Mouse (Mus musculus) testis, adult 2 months (tissue): ENCODE measurements around the gene 2410004B18Rik. TPM values are rescaled to one million over a fixed set of nuclear protein-coding genes. Genes with fewer than 3 reads are reported as not detected.

Experiments used
- H3K27ac ChIP-seq: fragments of 200-500 bp; 2 replicates; pipeline ENCODE4 v1.5.1; 2012; ENCODE audit warnings: low read depth, low read length; ENCODE audit not compliant: control insufficient read depth, insufficient read depth
- H3K27me3 ChIP-seq: fragments of 200-500 bp; 2 replicates; pipeline ENCODE4 v1.6.1; 2012; ENCODE audit warnings: mild to moderate bottlenecking, low read length, moderate library complexity; ENCODE audit not compliant: control insufficient read depth, insufficient read depth
- H3K36me3 ChIP-seq: fragments of 200-500 bp; 2 replicates; pipeline ENCODE4 v1.6.1; 2012; ENCODE audit warnings: mild to moderate bottlenecking, low read length; ENCODE audit not compliant: control insufficient read depth, insufficient read depth
- H3K4me1 ChIP-seq: fragments of 200-500 bp; 2 replicates; pipeline ENCODE4 v1.6.1; 2012; ENCODE audit warnings: low read length; ENCODE audit not compliant: control insufficient read depth, insufficient read depth
- H3K4me3 ChIP-seq: fragments of 200-500 bp; 2 replicates; pipeline ENCODE4 v1.5.1; 2012; ENCODE audit warnings: low read depth, mild to moderate bottlenecking, low read length, moderate library complexity, mixed read lengths; ENCODE audit not compliant: control insufficient read depth
- CTCF ChIP-seq: fragments of 200-500 bp; IDR thresholded peaks from 2 replicates; pipeline ENCODE4 v1.5.1; 2012; ENCODE audit warnings: low read depth, mild to moderate bottlenecking, inconsistent platforms, low read length, moderate library complexity; ENCODE audit not compliant: control insufficient read depth, insufficient read depth, insufficient replicate concordance
- POLR2A ChIP-seq: fragments of 200-500 bp; IDR thresholded peaks from 2 replicates; pipeline ENCODE4 v1.6.1; 2012; ENCODE audit warnings: low read depth, mild to moderate bottlenecking, inconsistent platforms, low read length, moderate library complexity; ENCODE audit not compliant: control insufficient read depth
- polyA plus RNA-seq: library from polyadenylated mRNA; depleted of rRNA; stranded (reverse); fragments of >200 nt; gene quantifications from 2 replicates; pipeline ENCODE4 v1.2.3, GENCODE M21; 2012

The 2410004B18Rik gene
- polyA plus RNA-seq, 1 experiment: 13.0 TPM

- Histone ChIP-seq H3K4me3 (no peak overlapping the region), H3K27ac (no peak overlapping the region)
- TF ChIP-seq POLR2A (no peak), CTCF (no peak)
These were observed 8.8 kb downstream of the 2410004B18Rik start for GRCm38 (mm10) chr3:145946654-145947053.

GRCm38 (mm10) chr3:145947539-145948204 lies 9.9 kb downstream of the 2410004B18Rik start:
- Histone ChIP-seq H3K36me3 (no peaks in the 10 kb centered on the region), H3K4me3 (no peak overlapping the region), H3K4me1 (peaks cover 2% of the 10 kb centered on the region), H3K27me3 (no peaks in the 10 kb centered on the region), H3K27ac (no peak overlapping the region)
- TF ChIP-seq POLR2A (no peak), CTCF (no peak)

More at GRCm38 (mm10) chr3:145946654-145947053, 8.8 kb downstream of the 2410004B18Rik start:
- no peaks in the 10 kb centered on the region for H3K36me3 ChIP-seq
- H3K27me3 ChIP-seq: no peaks in the 10 kb centered on the region
- peaks cover 2% of the 10 kb centered on the region for H3K4me1 ChIP-seq

- no peaks in the 10 kb centered on the region for H3K27me3 ChIP-seq
- no peak overlapping the region for H3K27ac ChIP-seq
- H3K36me3 ChIP-seq: no peaks in the 10 kb centered on the region
- no peak overlapping the region for H3K4me3 ChIP-seq
- TF ChIP-seq CTCF (peak; percentile 22; the same call in 1 of the 2 replicates), POLR2A (no peak)
- H3K4me1 ChIP-seq: peaks cover 2% of the 10 kb centered on the region
These were observed 12.4 kb downstream of the 2410004B18Rik start for GRCm38 (mm10) chr3:145950034-145950814.

- no peak overlapping the region for H3K4me3 ChIP-seq
These were observed 13.0 kb downstream of the 2410004B18Rik start for GRCm38 (mm10) chr3:145950815-145951130.

GRCm38 (mm10) chr3:145951287-145952165 lies 13.7 kb downstream of the 2410004B18Rik start:
- no peaks in the 10 kb centered on the region for H3K36me3 ChIP-seq
- H3K4me1 ChIP-seq: peaks cover 2% of the 10 kb centered on the region
- TF ChIP-seq POLR2A (no peak), CTCF (no peak)
- no peak overlapping the region for H3K27ac ChIP-seq
- no peaks in the 10 kb centered on the region for H3K27me3 ChIP-seq
- no peak overlapping the region for H3K4me3 ChIP-seq

More at GRCm38 (mm10) chr3:145950815-145951130, 13.0 kb downstream of the 2410004B18Rik start:
- no peak overlapping the region for H3K27ac ChIP-seq
- TF ChIP-seq POLR2A (no peak), CTCF (no peak)
- H3K36me3 ChIP-seq: no peaks in the 10 kb centered on the region
- peaks cover 2% of the 10 kb centered on the region for H3K4me1 ChIP-seq
- no peaks in the 10 kb centered on the region for H3K27me3 ChIP-seq

GRCm38 (mm10) chr3:145952945-145953344 lies 15.1 kb downstream of the 2410004B18Rik start:
- Histone ChIP-seq H3K4me1 (peaks cover 2% of the 10 kb centered on the region), H3K27me3 (no peaks in the 10 kb centered on the region), H3K27ac (no peak overlapping the region), H3K36me3 (no peaks in the 10 kb centered on the region), H3K4me3 (no peak overlapping the region)
- no peak for TF ChIP-seq CTCF
- no peak for TF ChIP-seq POLR2A
